Mouse (Mus musculus) layer of hippocampus, adult 8-10 months (tissue): ENCODE measurements around the gene Dcp1b. TPM values are rescaled to one million over a fixed set of nuclear protein-coding genes. Genes with fewer than 3 reads are reported as not detected.
"Not testable (repeated sequence)": the region's sequence is repeated elsewhere in the genome, so short reads cannot be mapped to it uniquely, and the experiment has no call there.

Experiments used
- DNase-seq, 2 experiments: peaks; one replicate each; pipeline ENCODE4 v3.0.0; 2022; ENCODE audit warnings: low spot score in 2 of 2
- total RNA-seq, 4 experiments: library from RNA; stranded (reverse); gene quantifications; 2 replicates each; pipeline ENCODE4 v1.2.4; 2022

Dcp1b gene
- total RNA-seq, 4 experiments from 2014 or later, result 18.7 to 25.1 (median 19.6) TPM

GRCm38 (mm10) chr6:119194601-119195000, 19.5 kb downstream of the Dcp1b start:
- DNase-seq, result no peak

GRCm38 (mm10) chr6:119196382-119197305, 21.6 kb downstream of the Dcp1b start, which contains the start of gene Cacna1c:
Cacna1c (minus strand) TSS chr6:119196418.
- DNase-seq, result no peak

GRCm38 (mm10) chr6:119198534-119199273, 23.7 kb downstream of the Dcp1b start:
- DNase-seq, result no peak

- DNase-seq, result no peak
Measured at GRCm38 (mm10) chr6:119199274-119199879, 24.3 kb downstream of the Dcp1b start.

GRCm38 (mm10) chr6:119200362-119200761, 25.3 kb downstream of the Dcp1b start:
- DNase-seq, result no peak

- no peak for DNase-seq
Measured at GRCm38 (mm10) chr6:119201575-119201974, 26.5 kb downstream of the Dcp1b start.

GRCm38 (mm10) chr6:119204286-119204685, 29.2 kb downstream of the Dcp1b start:
- no peak for DNase-seq

GRCm38 (mm10) chr6:119204915-119205314, 29.9 kb downstream of the Dcp1b start:
- no peak for DNase-seq

- not testable (repeated sequence) for DNase-seq
Measured at GRCm38 (mm10) chr6:119206006-119206405, 31.0 kb downstream of the Dcp1b start.

- no peak for DNase-seq
Measured at GRCm38 (mm10) chr6:119213375-119213774, 38.3 kb downstream of the Dcp1b start.

GRCm38 (mm10) chr6:119214190-119214589, 39.1 kb downstream of the Dcp1b start:
- no peak for DNase-seq

- no peak for DNase-seq
Measured at GRCm38 (mm10) chr6:119215040-119215613, 40.1 kb downstream of the Dcp1b start.

- no peak for DNase-seq
Measured at GRCm38 (mm10) chr6:119217661-119218060, 42.6 kb downstream of the Dcp1b start.

- DNase-seq, result no peak
Measured at GRCm38 (mm10) chr6:119218591-119218990, 43.5 kb downstream of the Dcp1b start.

GRCm38 (mm10) chr6:119219237-119219870, 44.3 kb downstream of the Dcp1b start:
- no peak for DNase-seq

GRCm38 (mm10) chr6:119220297-119220696, 45.2 kb downstream of the Dcp1b start:
- DNase-seq, result peak; percentile 51 to 75

- no peak for DNase-seq
Measured at GRCm38 (mm10) chr6:119224451-119225195, 49.6 kb downstream of the Dcp1b start.

- DNase-seq, result no peak
Measured at GRCm38 (mm10) chr6:119225226-119225625, 50.2 kb downstream of the Dcp1b start.

GRCm38 (mm10) chr6:119225731-119226130, 50.7 kb downstream of the Dcp1b start:
- no peak for DNase-seq

- DNase-seq, result no peak
Measured at GRCm38 (mm10) chr6:119227001-119227400, 51.9 kb downstream of the Dcp1b start.
